Mouse (Mus musculus): ENCODE results near the gene Tlr6. TPM values are rescaled to one million over a fixed set of nuclear protein-coding genes. Genes with fewer than 3 reads are reported as not detected.
A peak's percentile ranks its signal among the peaks of the same experiment; 100 is the strongest.

Tlr6 gene
- 0.18 and 0.55 TPM in 2 replicates for polyA plus RNA-seq (2014; fragmentation: Nextera tagmentation; extraction: Ambion mirVana)

DNA sequence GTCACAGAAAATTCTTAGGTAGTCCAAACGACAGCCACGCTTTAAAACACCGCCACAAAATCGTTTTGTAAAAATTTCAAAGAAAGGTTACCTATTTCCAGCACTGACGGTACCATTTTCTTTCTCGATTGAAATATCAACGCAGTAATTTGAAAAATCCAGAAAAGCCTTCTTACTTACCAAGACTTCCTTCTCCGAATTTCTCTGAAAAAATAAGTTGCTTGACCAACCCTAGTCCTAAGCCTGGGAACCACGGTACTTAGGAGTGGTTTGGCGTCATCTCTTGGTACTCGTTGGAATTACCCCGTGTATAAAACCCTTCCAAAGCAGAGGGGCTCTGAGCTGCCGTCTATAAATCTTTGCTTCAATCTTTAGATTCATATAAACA is at the start of gene Tlr6:
Gene Tlr6, minus strand, starts transcription at position 255 of the 388 bp plus-strand sequence.
- H3K9ac ChIP-seq, result no peak within 1 kb of the TSS
- no peaks in the 10 kb centered on the region for H3K4me1 ChIP-seq (replicated peaks; ENCODE audit: control insufficient read depth, insufficient read depth, low read length)
- H3K4me3 ChIP-seq (replicated peaks; ENCODE audit: low read length), result no peak within 1 kb of the TSS
- no peaks in the 10 kb centered on the region for H3K9me3 ChIP-seq (ENCODE audit: control insufficient read depth, low read length)
- no peak for ATAC-seq (ENCODE audit: low FRiP score)
- H3K36me3 ChIP-seq (replicated peaks; ENCODE audit: control insufficient read depth, insufficient read depth), result no peaks in the 10 kb centered on the region
- no peak within 1 kb of the TSS for H3K4me2 ChIP-seq (replicated peaks)
- DNase-seq (ENCODE audit: low spot score), result no peak
- H3K27me3 ChIP-seq (ENCODE audit: control insufficient read depth, insufficient read depth, low read length), result no peaks in the 10 kb centered on the region
- WGBS, result 89% methylated on average over 13 of the region's 13 CpGs
- H3K27ac ChIP-seq, result no peak within 1 kb of the TSS

DNA sequence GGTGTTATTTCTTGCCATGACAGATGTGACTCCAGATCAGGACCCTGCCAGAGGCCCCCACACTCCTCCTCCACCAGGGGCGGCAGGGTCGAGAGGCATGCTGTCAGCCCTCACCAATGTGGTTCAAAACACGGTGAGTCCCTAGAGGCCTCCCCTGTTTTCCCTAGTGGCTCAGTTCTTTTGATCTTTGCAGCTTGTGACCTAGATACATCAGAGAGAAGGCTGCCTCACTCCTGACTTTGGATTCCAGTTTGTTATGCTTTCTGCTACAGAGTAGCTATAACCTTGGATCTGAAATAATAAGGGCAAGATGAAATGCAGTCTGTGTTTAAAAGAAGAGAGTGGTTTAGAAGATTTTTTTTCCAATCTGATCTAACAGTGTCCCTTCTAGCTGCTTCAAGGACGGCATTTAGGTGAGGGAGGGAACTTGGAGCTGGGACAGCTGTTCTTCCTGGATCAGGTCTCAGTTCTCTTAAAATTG is 46.2 kb upstream of the Tlr6 start:
- Histone ChIP-seq H3K36me3 (replicated peaks; ENCODE audit: control insufficient read depth, insufficient read depth) (no peaks in the 10 kb centered on the region), H3K9ac (no peak overlapping the region), H3K27ac (no peak overlapping the region; the same call in 1 of the 2 replicates), H3K4me1 (replicated peaks; ENCODE audit: control insufficient read depth, insufficient read depth, low read length) (peaks cover 12% of the 10 kb centered on the region), H3K27me3 (ENCODE audit: control insufficient read depth, insufficient read depth, low read length) (no peaks in the 10 kb centered on the region), H3K4me3 (replicated peaks; ENCODE audit: low read length) (no peak overlapping the region), H3K9me3 (ENCODE audit: control insufficient read depth, low read length) (no peaks in the 10 kb centered on the region), H3K4me2 (replicated peaks) (no peak overlapping the region)
- DNase-seq (ENCODE audit: low spot score) (no peak), ATAC-seq (ENCODE audit: low FRiP score) (no peak)
- 39% methylated on average over 4 of the region's 4 CpGs for WGBS

DNA sequence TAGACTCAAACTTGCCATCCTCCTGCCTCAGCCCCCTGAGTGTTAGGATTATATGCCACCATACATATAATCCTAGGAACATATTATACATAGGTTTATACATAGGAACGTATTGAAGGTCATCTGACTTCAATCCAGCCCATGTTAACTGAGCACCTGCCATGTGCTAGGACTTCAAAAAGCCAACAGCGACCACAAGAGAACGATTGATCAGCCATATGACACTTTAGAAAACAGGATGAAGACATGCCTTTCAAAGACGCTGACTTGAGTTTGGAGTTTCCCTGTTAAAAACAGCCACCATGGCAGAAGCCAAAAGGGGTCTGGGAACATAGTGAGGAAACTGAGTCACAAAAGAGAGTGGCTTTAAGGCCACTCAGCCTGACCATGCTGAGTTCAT is 45.4 kb upstream of the Tlr6 start:
- ATAC-seq (ENCODE audit: low FRiP score) (no peak), DNase-seq (ENCODE audit: low spot score) (no peak)
- Histone ChIP-seq H3K4me2 (replicated peaks) (no peak overlapping the region), H3K4me1 (replicated peaks; ENCODE audit: control insufficient read depth, insufficient read depth, low read length) (peaks cover 12% of the 10 kb centered on the region), H3K36me3 (replicated peaks; ENCODE audit: control insufficient read depth, insufficient read depth) (no peaks in the 10 kb centered on the region), H3K4me3 (replicated peaks; ENCODE audit: low read length) (no peak overlapping the region), H3K27me3 (ENCODE audit: control insufficient read depth, insufficient read depth, low read length) (no peaks in the 10 kb centered on the region), H3K27ac (no peak overlapping the region), H3K9ac (no peak overlapping the region), H3K9me3 (ENCODE audit: control insufficient read depth, low read length) (no peaks in the 10 kb centered on the region)
- WGBS, result 94% methylated on average over 4 of the region's 4 CpGs

DNA sequence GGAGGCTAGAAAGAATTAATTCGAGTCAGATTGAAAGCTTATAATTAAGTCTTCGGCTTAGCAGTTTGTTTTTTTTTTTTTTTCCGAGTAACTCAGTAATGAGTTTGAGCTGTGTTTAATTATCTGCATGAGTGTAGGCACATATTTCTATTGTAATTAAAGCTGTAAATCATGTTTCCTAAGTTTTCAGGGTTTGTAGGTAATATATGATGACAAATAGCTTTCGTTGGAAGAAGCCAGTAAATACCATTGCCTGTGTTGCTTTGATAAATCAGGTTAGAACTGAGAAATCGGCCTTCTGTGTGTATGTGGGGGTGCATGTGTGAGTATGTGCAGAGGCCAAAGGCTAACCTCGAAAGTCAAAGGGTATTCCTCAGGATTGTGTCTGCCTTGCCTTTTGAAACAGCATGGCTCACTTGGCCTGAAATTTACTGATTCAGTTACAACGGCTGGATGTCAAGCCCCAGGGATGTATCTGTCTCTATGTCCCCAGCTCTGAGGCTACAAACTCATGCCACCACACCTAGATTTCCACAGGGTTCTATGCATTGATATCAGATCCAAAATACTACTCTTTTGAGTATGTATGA is 44.1 kb upstream of the Tlr6 start:
- WGBS, result 63% methylated on average over 7 of the region's 7 CpGs
- H3K36me3 ChIP-seq (replicated peaks; ENCODE audit: control insufficient read depth, insufficient read depth), result no peaks in the 10 kb centered on the region
- H3K4me1 ChIP-seq (replicated peaks; ENCODE audit: control insufficient read depth, insufficient read depth, low read length), result peaks cover 12% of the 10 kb centered on the region
- no peak for ATAC-seq (ENCODE audit: low FRiP score)
- DNase-seq (ENCODE audit: low spot score), result no peak
- no peak overlapping the region for H3K4me3 ChIP-seq (replicated peaks; ENCODE audit: low read length)
- H3K27me3 ChIP-seq (ENCODE audit: control insufficient read depth, insufficient read depth, low read length), result no peaks in the 10 kb centered on the region
- H3K9me3 ChIP-seq (ENCODE audit: control insufficient read depth, low read length), result no peaks in the 10 kb centered on the region
- H3K9ac ChIP-seq, result no peak overlapping the region; the same call in 1 of the 2 replicates
- H3K27ac ChIP-seq, result peak overlapping the region; percentile 43; the same call in 1 of the 2 replicates
- H3K4me2 ChIP-seq (replicated peaks), result no peak overlapping the region

DNA sequence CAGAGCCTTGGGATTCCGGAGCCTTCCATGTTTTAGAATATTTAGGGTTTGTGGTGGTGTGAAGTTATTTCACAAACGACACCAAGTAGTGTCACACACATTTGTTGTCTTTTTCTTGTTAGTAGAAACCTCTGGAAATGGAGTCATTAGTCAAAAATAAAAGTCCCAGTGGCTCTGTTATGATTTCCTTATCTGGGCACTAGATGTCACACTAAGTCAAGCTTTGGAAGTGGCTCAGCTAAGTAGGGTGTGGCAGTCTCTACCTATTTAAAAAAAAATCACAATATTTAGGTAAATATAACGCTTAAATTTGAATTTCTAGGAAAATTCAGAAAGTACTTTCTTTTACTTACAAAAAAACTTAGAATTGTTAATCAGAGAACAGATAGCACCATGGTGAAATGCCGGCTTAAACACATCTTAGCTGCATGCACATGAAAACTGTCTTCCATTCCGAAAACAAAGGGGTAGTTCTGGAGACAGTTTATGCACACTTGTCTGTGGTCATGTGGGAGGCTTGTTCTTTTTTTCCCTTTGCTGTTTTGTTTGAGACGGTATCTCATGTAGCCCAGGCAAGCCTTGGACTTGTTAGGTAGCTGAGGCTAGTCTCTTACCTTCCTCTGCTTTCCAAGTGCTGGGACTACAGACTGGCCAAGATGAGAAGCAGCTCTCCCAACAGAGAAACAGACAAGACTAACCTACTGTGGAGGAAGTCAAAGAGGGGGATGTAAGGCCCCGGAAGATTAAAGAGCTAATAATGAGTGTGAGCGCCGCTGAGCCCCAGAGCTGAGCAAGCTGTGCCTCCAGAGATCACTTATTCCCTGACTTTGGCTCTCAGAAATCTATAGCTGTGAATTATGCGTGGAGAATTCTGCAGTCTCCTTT is 43.3 kb upstream of the Tlr6 start:
- Histone ChIP-seq H3K4me3 (replicated peaks; ENCODE audit: low read length) (no peak overlapping the region), H3K4me2 (replicated peaks) (no peak overlapping the region), H3K4me1 (replicated peaks; ENCODE audit: control insufficient read depth, insufficient read depth, low read length) (peaks cover 12% of the 10 kb centered on the region), H3K27me3 (ENCODE audit: control insufficient read depth, insufficient read depth, low read length) (no peaks in the 10 kb centered on the region), H3K9ac (no peak overlapping the region), H3K27ac (peak overlapping the region; percentile 58; the same call in 1 of the 2 replicates), H3K36me3 (replicated peaks; ENCODE audit: control insufficient read depth, insufficient read depth) (no peaks in the 10 kb centered on the region), H3K9me3 (ENCODE audit: control insufficient read depth, low read length) (no peaks in the 10 kb centered on the region)
- WGBS, result 55% methylated on average over 10 of the region's 10 CpGs
- peak; percentile 78 for DNase-seq (ENCODE audit: low spot score)
- peak; percentile 75; the same call in 1 of the 2 replicates for ATAC-seq (ENCODE audit: low FRiP score)

DNA sequence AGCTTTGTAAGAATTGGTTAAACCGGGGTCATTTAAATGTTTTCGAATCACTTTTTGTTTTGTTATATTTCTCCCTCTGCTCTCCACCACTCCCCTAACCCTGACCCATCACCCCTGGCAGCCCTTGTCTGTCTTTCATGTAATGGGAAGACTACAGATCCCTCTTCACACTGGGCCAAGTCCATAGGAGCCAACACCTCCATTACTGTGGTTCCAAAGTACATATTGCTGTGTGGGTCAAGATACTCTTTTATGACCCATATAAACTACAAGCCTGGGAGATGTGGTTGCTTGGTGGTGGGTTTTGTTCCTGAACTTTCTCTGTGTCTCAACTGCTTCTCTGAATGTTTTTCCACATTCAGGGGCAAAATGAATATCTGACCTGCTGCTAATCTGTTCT is 35.5 kb upstream of the Tlr6 start:
- DNase-seq (ENCODE audit: low spot score) (no peak), ATAC-seq (ENCODE audit: low FRiP score) (no peak)
- whole genome bisulfite sequencing, result 98% methylated on average over 2 of the region's 2 CpGs
- Histone ChIP-seq H3K36me3 (replicated peaks; ENCODE audit: control insufficient read depth, insufficient read depth) (no peaks in the 10 kb centered on the region), H3K9ac (no peak overlapping the region), H3K27ac (no peak overlapping the region), H3K9me3 (ENCODE audit: control insufficient read depth, low read length) (no peaks in the 10 kb centered on the region), H3K27me3 (ENCODE audit: control insufficient read depth, insufficient read depth, low read length) (no peaks in the 10 kb centered on the region), H3K4me2 (replicated peaks) (no peak overlapping the region), H3K4me1 (replicated peaks; ENCODE audit: control insufficient read depth, insufficient read depth, low read length) (no peaks in the 10 kb centered on the region), H3K4me3 (replicated peaks; ENCODE audit: low read length) (no peak overlapping the region)

DNA sequence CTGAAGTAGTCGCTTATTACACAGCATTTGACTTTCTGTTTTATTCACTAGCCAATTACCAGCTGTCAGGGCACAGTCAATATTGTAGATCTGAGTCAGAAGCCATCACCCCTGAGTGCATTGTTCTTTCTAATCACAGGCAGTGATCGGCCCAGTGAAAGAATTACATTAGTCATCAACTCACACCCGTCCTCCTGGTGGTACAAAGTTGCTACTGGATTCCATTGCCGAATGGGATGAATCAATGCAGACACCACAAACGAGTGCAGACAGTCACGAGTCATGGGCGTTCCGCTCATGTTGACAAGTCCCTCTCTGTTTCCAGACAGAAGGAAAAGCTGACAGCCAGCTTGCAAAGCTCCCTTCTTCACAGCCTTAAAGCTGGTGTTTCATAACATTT is 32.6 kb upstream of the Tlr6 start:
- Histone ChIP-seq H3K9ac (no peak overlapping the region), H3K4me2 (replicated peaks) (no peak overlapping the region), H3K27ac (no peak overlapping the region), H3K4me3 (replicated peaks; ENCODE audit: low read length) (no peak overlapping the region), H3K27me3 (ENCODE audit: control insufficient read depth, insufficient read depth, low read length) (no peaks in the 10 kb centered on the region), H3K9me3 (ENCODE audit: control insufficient read depth, low read length) (no peaks in the 10 kb centered on the region), H3K4me1 (replicated peaks; ENCODE audit: control insufficient read depth, insufficient read depth, low read length) (no peaks in the 10 kb centered on the region), H3K36me3 (replicated peaks; ENCODE audit: control insufficient read depth, insufficient read depth) (no peaks in the 10 kb centered on the region)
- ATAC-seq (ENCODE audit: low FRiP score) (no peak), DNase-seq (ENCODE audit: low spot score) (no peak)
- WGBS, result 58% methylated on average over 8 of the region's 8 CpGs

DNA sequence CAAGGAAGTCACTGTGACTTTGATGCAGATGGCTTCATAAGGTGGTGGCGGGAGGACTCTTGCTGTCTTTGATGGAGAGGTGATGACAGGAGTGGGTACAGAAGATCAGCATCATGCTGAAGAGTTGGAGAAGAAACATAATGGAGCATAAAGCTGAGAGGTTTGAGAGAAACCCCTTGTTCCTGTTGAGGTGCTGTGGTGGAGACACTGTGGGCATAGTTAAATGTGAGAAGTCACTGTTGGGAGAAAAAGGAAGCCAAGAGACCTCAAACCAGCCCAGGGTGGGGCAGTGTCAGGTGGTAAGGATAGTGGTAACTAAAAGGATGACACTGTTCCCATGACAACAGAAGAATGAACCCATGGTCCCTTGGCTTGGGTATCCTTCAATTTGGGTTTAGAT is 30.0 kb upstream of the Tlr6 start:
- Histone ChIP-seq H3K4me2 (replicated peaks) (no peak overlapping the region), H3K4me1 (replicated peaks; ENCODE audit: control insufficient read depth, insufficient read depth, low read length) (no peaks in the 10 kb centered on the region), H3K9me3 (ENCODE audit: control insufficient read depth, low read length) (no peaks in the 10 kb centered on the region), H3K27ac (no peak overlapping the region), H3K9ac (no peak overlapping the region), H3K4me3 (replicated peaks; ENCODE audit: low read length) (no peak overlapping the region), H3K27me3 (ENCODE audit: control insufficient read depth, insufficient read depth, low read length) (no peaks in the 10 kb centered on the region), H3K36me3 (replicated peaks; ENCODE audit: control insufficient read depth, insufficient read depth) (no peaks in the 10 kb centered on the region)
- DNase-seq (ENCODE audit: low spot score) (no peak), ATAC-seq (ENCODE audit: low FRiP score) (no peak)
- WGBS, result 94% methylated on average over 1 of the region's 1 CpGs

DNA sequence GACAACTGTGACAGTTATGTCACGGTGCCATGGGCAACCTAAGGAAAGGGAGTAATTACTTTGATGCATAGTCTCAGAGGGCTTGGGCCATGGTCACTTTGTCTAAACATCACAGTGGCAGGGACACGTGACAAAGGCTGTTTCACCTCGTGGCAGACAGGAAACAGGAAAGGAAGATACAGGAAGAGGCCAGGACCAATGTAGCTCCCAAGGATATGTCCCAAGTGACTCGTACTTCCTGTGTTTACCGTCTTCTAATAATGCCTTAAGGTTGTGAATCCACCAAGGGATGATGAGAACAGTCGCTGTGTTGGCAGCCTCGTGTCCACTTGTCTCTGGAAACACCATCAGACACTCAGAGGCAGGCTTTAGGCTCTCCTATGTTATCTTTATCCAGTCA is 26.1 kb upstream of the Tlr6 start:
- Histone ChIP-seq H3K27me3 (ENCODE audit: control insufficient read depth, insufficient read depth, low read length) (no peaks in the 10 kb centered on the region), H3K9me3 (ENCODE audit: control insufficient read depth, low read length) (no peaks in the 10 kb centered on the region), H3K4me2 (replicated peaks) (no peak overlapping the region), H3K9ac (no peak overlapping the region), H3K4me3 (replicated peaks; ENCODE audit: low read length) (no peak overlapping the region), H3K36me3 (replicated peaks; ENCODE audit: control insufficient read depth, insufficient read depth) (no peaks in the 10 kb centered on the region), H3K27ac (no peak overlapping the region), H3K4me1 (replicated peaks; ENCODE audit: control insufficient read depth, insufficient read depth, low read length) (no peaks in the 10 kb centered on the region)
- WGBS, result 80% methylated on average over 7 of the region's 7 CpGs
- ATAC-seq (ENCODE audit: low FRiP score) (no peak), DNase-seq (ENCODE audit: low spot score) (no peak)

Data from hindbrain, embryonic 14.5 days (tissue).